Mouse (Mus musculus) kidney, adult 11 months (tissue): ENCODE results near the gene Fpr-rs4.
"Not testable (repeated sequence)": the region's sequence is repeated elsewhere in the genome, so short reads cannot be mapped to it uniquely, and the experiment has no call there.

Source experiments
- DNase-seq: peaks from one replicate; pipeline ENCODE4 v3.0.0; 2022

Fpr-rs4 gene

DNA sequence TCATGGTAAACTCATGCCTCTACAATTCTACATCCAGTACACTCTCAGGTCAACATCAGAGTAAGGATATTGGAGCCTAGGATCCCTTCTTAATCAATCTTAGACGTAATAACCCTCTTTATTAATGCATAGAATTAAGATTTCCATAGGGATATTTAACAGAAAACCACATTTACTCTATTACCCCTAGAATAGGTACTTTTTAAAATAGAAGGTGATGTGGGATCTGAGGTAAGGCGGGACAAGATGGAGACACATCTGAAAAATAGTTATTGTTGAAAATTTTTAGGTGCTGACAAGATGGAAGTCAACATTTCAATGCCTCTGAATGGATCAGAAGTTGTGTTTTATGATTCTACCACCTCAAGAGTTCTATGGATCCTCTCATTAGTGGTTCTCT lies at the start of gene Fpr-rs4:
Gene Fpr-rs4, plus strand, starts transcription at position 301 of the 400 bp plus-strand sequence.
- no peak for DNase-seq

DNA sequence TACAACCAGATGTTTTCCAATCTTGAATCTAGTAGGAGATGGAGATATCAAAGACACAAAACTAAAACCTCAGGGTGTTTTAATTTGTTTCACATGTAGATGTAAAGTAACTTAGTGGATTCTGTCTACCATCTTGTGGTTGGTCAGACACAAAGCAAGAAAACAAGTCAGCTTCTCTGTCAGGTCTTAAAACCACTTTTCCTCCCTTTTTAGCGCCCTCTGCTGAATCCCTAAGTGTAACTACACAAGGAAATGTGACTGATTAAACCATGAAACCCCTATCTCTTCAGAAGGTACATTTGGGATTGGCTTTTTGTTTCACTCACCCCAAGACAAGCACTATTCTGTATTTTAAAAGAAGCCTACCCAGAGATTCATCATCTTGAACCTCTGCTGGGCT lies 48.1 kb upstream of the Fpr-rs4 start:
- no peak for DNase-seq

GRCm38 (mm10) chr17:17981232-17981631 lies 40.3 kb upstream of the Fpr-rs4 start:
- DNase-seq = not testable (repeated sequence)

DNA sequence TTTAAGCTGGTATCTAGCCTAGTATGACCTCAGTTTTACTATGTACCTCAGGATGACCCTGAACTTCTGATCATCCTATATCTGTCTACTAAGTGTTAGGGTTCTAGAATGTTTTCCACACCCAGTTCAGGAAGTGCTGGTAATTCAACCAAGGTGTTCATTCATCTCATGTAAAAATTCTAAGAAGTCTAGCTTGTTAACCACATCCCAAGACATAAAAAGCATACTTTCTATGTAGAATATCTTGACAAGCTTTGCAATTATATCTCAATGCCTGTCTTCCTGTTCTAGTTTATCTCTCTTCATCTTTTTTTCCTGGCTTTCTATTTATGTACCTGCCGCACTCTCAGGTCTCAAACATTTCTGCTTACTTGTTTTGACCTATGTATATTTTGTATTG lies 16.8 kb upstream of the Fpr-rs4 start:
- DNase-seq = no peak

- DNase-seq = no peak
Observed at GRCm38 (mm10) chr17:18049124-18049523, 27.6 kb downstream of the Fpr-rs4 start, which contains the start of gene Vmn2r124. TSS of gene Vmn2r124 (plus strand) at chr17:18049424.
